Mouse (Mus musculus) embryonic facial prominence, embryonic 10.5 days (tissue): ENCODE results near the gene Fnbp1. TPM values are rescaled to one million over a fixed set of nuclear protein-coding genes. Genes with fewer than 3 reads are reported as not detected.

Experiments
- DNase-seq: peaks from one replicate; pipeline ENCODE4 v3.0.0-alpha.2; 2017; ENCODE audit warnings: low spot score
- H3K27ac ChIP-seq: fragments of 300-500 bp; sonication (generic); replicated peaks from 2 replicates; pipeline ENCODE4 v1.5.1; 2016; ENCODE audit warnings: mild to moderate bottlenecking
- H3K27me3 ChIP-seq: fragments of 300-500 bp; sonication (generic); replicated peaks from 2 replicates; pipeline ENCODE4 v1.6.1; 2016; ENCODE audit warnings: low read depth, mild to moderate bottlenecking; ENCODE audit not compliant: poor library complexity, severe bottlenecking
- H3K36me3 ChIP-seq: fragments of 300-500 bp; sonication (generic); replicated peaks from 2 replicates; pipeline ENCODE4 v1.6.1; 2016; ENCODE audit warnings: mild to moderate bottlenecking, moderate library complexity
- H3K4me1 ChIP-seq: fragments of 300-500 bp; sonication (generic); 2 replicates; pipeline ENCODE4 v1.6.1; 2016
- H3K4me3 ChIP-seq: fragments of 300-500 bp; sonication (generic); 2 replicates; pipeline ENCODE4 v1.5.1; 2016; ENCODE audit warnings: mild to moderate bottlenecking, moderate library complexity
- H3K9me3 ChIP-seq: fragments of 300-500 bp; sonication (generic); 2 replicates; pipeline ENCODE4 v1.6.1; 2016; ENCODE audit warnings: mild to moderate bottlenecking
- WGBS: fragments of 180-500 bp; shearing (Covaris S2); methylation state at CpG from one replicate; pipeline ENCODE4 v1.1.7; 2016; 5-methylcytosine and 5-hydroxymethylcytosine counted together
- polyA plus RNA-seq: library from polyadenylated mRNA; unstranded; fragments of >200 nt; fragmentation: Nextera tagmentation; extraction: Ambion mirVana; gene quantifications from 2 replicates; pipeline ENCODE4 v1.2.1, GENCODE M21; 2016

The Fnbp1 gene
- polyA plus RNA-seq, 1 experiment from 2014 or later: 17.0 TPM

GRCm38 (mm10) chr2:30995432-30995996 is 146.3 kb downstream of the Fnbp1 start:
- DNase-seq: no peak
- WGBS: 80% methylated on average over 11 of the region's 11 CpGs
- Histone ChIP-seq H3K27me3 (no peaks in the 10 kb centered on the region), H3K9me3 (no peaks in the 10 kb centered on the region), H3K27ac (no peak overlapping the region), H3K4me3 (no peak overlapping the region), H3K36me3 (peaks cover 6% of the 10 kb centered on the region), H3K4me1 (no peaks in the 10 kb centered on the region)

- H3K36me3 ChIP-seq: peaks cover under 1% of the 10 kb centered on the region; the same call in 1 of the 2 replicates
- H3K4me1 ChIP-seq: no peaks in the 10 kb centered on the region
- WGBS: 91% methylated on average over 4 of the region's 4 CpGs
- no peak overlapping the region for H3K4me3 ChIP-seq
- H3K27me3 ChIP-seq: no peaks in the 10 kb centered on the region
- no peak overlapping the region for H3K27ac ChIP-seq
- no peak for DNase-seq
- H3K9me3 ChIP-seq: no peaks in the 10 kb centered on the region
Measured at GRCm38 (mm10) chr2:30994853-30995252, 147.0 kb downstream of the Fnbp1 start.

- Histone ChIP-seq H3K4me1 (peaks cover 9% of the 10 kb centered on the region), H3K9me3 (no peaks in the 10 kb centered on the region), H3K36me3 (no peaks in the 10 kb centered on the region; the same call in 1 of the 2 replicates), H3K4me3 (no peak overlapping the region), H3K27ac (no peak overlapping the region), H3K27me3 (no peaks in the 10 kb centered on the region)
- 87% methylated on average over 9 of the region's 9 CpGs for WGBS
- no peak for DNase-seq
Measured at GRCm38 (mm10) chr2:30990221-30990620, 151.6 kb downstream of the Fnbp1 start.

- Histone ChIP-seq H3K4me3 (peak overlapping the region; percentile 28), H3K4me1 (peaks cover 42% of the 10 kb centered on the region), H3K36me3 (peaks cover under 1% of the 10 kb centered on the region; the same call in 1 of the 2 replicates), H3K9me3 (no peaks in the 10 kb centered on the region), H3K27me3 (no peaks in the 10 kb centered on the region), H3K27ac (no peak overlapping the region)
- DNase-seq: peak; percentile 33
- WGBS: 23% methylated on average over 17 of the region's 17 CpGs
Measured at GRCm38 (mm10) chr2:30985111-30986020, 156.4 kb downstream of the Fnbp1 start.

- no peak for DNase-seq
- H3K4me3 ChIP-seq: peak overlapping the region; percentile 86
- no peak overlapping the region for H3K27ac ChIP-seq
- WGBS: 54% methylated on average over 7 of the region's 7 CpGs
- peaks cover 22% of the 10 kb centered on the region for H3K36me3 ChIP-seq
- H3K27me3 ChIP-seq: no peaks in the 10 kb centered on the region
- H3K4me1 ChIP-seq: peaks cover 42% of the 10 kb centered on the region
- no peaks in the 10 kb centered on the region for H3K9me3 ChIP-seq
Measured at GRCm38 (mm10) chr2:30983024-30983423, 158.8 kb downstream of the Fnbp1 start.

- DNase-seq: peak; percentile 100
- under 1% methylated on average over 66 of the region's 66 CpGs for WGBS
- H3K4me3 ChIP-seq: peak within 1 kb of the TSS; percentile 86
- no peaks in the 10 kb centered on the region for H3K27me3 ChIP-seq
- peaks cover 33% of the 10 kb centered on the region for H3K36me3 ChIP-seq
- H3K4me1 ChIP-seq: peaks cover 42% of the 10 kb centered on the region
- no peaks in the 10 kb centered on the region for H3K9me3 ChIP-seq
- H3K27ac ChIP-seq: peak within 1 kb of the TSS; percentile 83
Measured at GRCm38 (mm10) chr2:30981790-30982513, 159.9 kb downstream of the Fnbp1 start, which contains the start of the genes BC005624 and Usp20. BC005624 (minus strand) TSS chr2:30982201. Usp20 (plus strand) TSS chr2:30982279.

Other genes with a start within 250 kb of the Fnbp1 start
- gene Ptges, start 212.1 kb downstream of the Fnbp1 start, polyA plus RNA-seq: 10.2 and 10.3 TPM in 2 replicates
- gene Tor1b, start 189.0 kb downstream of the Fnbp1 start, polyA plus RNA-seq: 24.7 and 25.0 TPM in 2 replicates
- 81.6 and 85.6 TPM in 2 replicates for gene Tor1a, start 174.1 kb downstream of the Fnbp1 start, polyA plus RNA-seq
- 54.3 and 57.4 TPM in 2 replicates for gene BC005624, start 159.8 kb downstream of the Fnbp1 start, polyA plus RNA-seq
- gene Usp20, start 159.7 kb downstream of the Fnbp1 start, polyA plus RNA-seq: 16.6 and 17.0 TPM in 2 replicates
- 28.7 and 32.4 TPM in 2 replicates for gene Gpr107, start 10.3 kb upstream of the Fnbp1 start, polyA plus RNA-seq
- gene Ncs1, start 103.8 kb upstream of the Fnbp1 start, polyA plus RNA-seq: 66.0 and 66.5 TPM in 2 replicates
- gene Hmcn2, start 172.4 kb upstream of the Fnbp1 start, polyA plus RNA-seq: 0.15 TPM in 1 of 2 replicates, not detected in the other